Mouse (Mus musculus): ENCODE data around the gene Usp44. TPM values are rescaled to one million over a fixed set of nuclear protein-coding genes. Genes with fewer than 3 reads are reported as not detected.
A peak's percentile ranks its signal among the peaks of the same experiment; 100 is the strongest.

Gene Usp44
- polyA plus RNA-seq, 1 experiment from 2014 or later = 0.95 TPM

- Histone ChIP-seq H3K9me3 (no peaks in the 10 kb centered on the region), H3K9ac (no peak overlapping the region), H3K27ac (no peak overlapping the region), H3K4me3 (no peak overlapping the region), H3K27me3 (no peaks in the 10 kb centered on the region), H3K4me1 (no peaks in the 10 kb centered on the region), H3K36me3 (peaks cover 69% of the 10 kb centered on the region), H3K4me2 (no peak overlapping the region)
- ATAC-seq (ENCODE audit: insufficient number of reproducible peaks, low FRiP score, low TSS enrichment, low read depth) = no peak
- WGBS = 85% methylated on average over 7 of the region's 7 CpGs
Observed at GRCm38 (mm10) chr10:93868401-93868800, 37.0 kb downstream of the Usp44 start.

- H3K27me3 ChIP-seq = no peaks in the 10 kb centered on the region
- H3K4me2 ChIP-seq = no peak overlapping the region
- H3K9ac ChIP-seq = no peak overlapping the region
- ATAC-seq (ENCODE audit: insufficient number of reproducible peaks, low FRiP score, low TSS enrichment, low read depth) = no peak
- H3K4me1 ChIP-seq = no peaks in the 10 kb centered on the region
- no peaks in the 10 kb centered on the region for H3K9me3 ChIP-seq
- WGBS = 72% methylated on average over 4 of the region's 4 CpGs
- H3K36me3 ChIP-seq = peaks cover 72% of the 10 kb centered on the region
- H3K27ac ChIP-seq = no peak overlapping the region
- no peak overlapping the region for H3K4me3 ChIP-seq
Observed at GRCm38 (mm10) chr10:93868886-93869285, 37.5 kb downstream of the Usp44 start.

- H3K4me1 ChIP-seq = no peaks in the 10 kb centered on the region
- 81% methylated on average over 1 of the region's 1 CpGs for WGBS
- H3K9me3 ChIP-seq = no peaks in the 10 kb centered on the region
- peaks cover 45% of the 10 kb centered on the region for H3K36me3 ChIP-seq
- ATAC-seq (ENCODE audit: insufficient number of reproducible peaks, low FRiP score, low TSS enrichment, low read depth) = no peak
- H3K27ac ChIP-seq = no peak overlapping the region
- no peaks in the 10 kb centered on the region for H3K27me3 ChIP-seq
- no peak overlapping the region for H3K9ac ChIP-seq
- no peak overlapping the region for H3K4me3 ChIP-seq
- no peak overlapping the region for H3K4me2 ChIP-seq
Observed at GRCm38 (mm10) chr10:93876772-93877171, 45.4 kb downstream of the Usp44 start.

GRCm38 (mm10) chr10:93878732-93879131 lies 47.4 kb downstream of the Usp44 start:
- 90% methylated on average over 4 of the region's 4 CpGs for WGBS

GRCm38 (mm10) chr10:93881918-93882317 lies 50.6 kb downstream of the Usp44 start:
- H3K27me3 ChIP-seq = no peaks in the 10 kb centered on the region
- no peak overlapping the region for H3K27ac ChIP-seq
- H3K4me1 ChIP-seq = no peaks in the 10 kb centered on the region
- no peak overlapping the region for H3K4me3 ChIP-seq
- no peak overlapping the region for H3K9ac ChIP-seq
- H3K36me3 ChIP-seq = peaks cover 48% of the 10 kb centered on the region
- no peaks in the 10 kb centered on the region for H3K9me3 ChIP-seq
- no peak overlapping the region for H3K4me2 ChIP-seq
- ATAC-seq (ENCODE audit: insufficient number of reproducible peaks, low FRiP score, low TSS enrichment, low read depth) = no peak

More at GRCm38 (mm10) chr10:93878732-93879131, 47.4 kb downstream of the Usp44 start:
- Histone ChIP-seq H3K27ac (no peak overlapping the region), H3K36me3 (peaks cover 38% of the 10 kb centered on the region), H3K9me3 (no peaks in the 10 kb centered on the region), H3K4me1 (no peaks in the 10 kb centered on the region), H3K9ac (no peak overlapping the region), H3K4me2 (no peak overlapping the region), H3K4me3 (no peak overlapping the region), H3K27me3 (no peaks in the 10 kb centered on the region)
- ATAC-seq (ENCODE audit: insufficient number of reproducible peaks, low FRiP score, low TSS enrichment, low read depth) = no peak

GRCm38 (mm10) chr10:93882738-93883364 lies 51.5 kb downstream of the Usp44 start:
- peaks cover 1% of the 10 kb centered on the region for H3K4me1 ChIP-seq
- ATAC-seq (ENCODE audit: insufficient number of reproducible peaks, low FRiP score, low TSS enrichment, low read depth) = no peak
- no peak overlapping the region for H3K4me2 ChIP-seq
- no peak overlapping the region for H3K9ac ChIP-seq
- H3K9me3 ChIP-seq = no peaks in the 10 kb centered on the region
- peaks cover 49% of the 10 kb centered on the region for H3K36me3 ChIP-seq
- 64% methylated on average over 8 of the region's 8 CpGs for WGBS
- H3K27ac ChIP-seq = no peak overlapping the region
- no peak overlapping the region for H3K4me3 ChIP-seq
- H3K27me3 ChIP-seq = no peaks in the 10 kb centered on the region

GRCm38 (mm10) chr10:93885839-93886477 lies 54.6 kb downstream of the Usp44 start:
- Histone ChIP-seq H3K27ac (no peak overlapping the region), H3K9me3 (no peaks in the 10 kb centered on the region), H3K36me3 (peaks cover 33% of the 10 kb centered on the region), H3K9ac (no peak overlapping the region), H3K4me1 (peaks cover 9% of the 10 kb centered on the region), H3K4me3 (no peak overlapping the region), H3K4me2 (no peak overlapping the region), H3K27me3 (no peaks in the 10 kb centered on the region)
- WGBS = 87% methylated on average over 14 of the region's 14 CpGs
- ATAC-seq (ENCODE audit: insufficient number of reproducible peaks, low FRiP score, low TSS enrichment, low read depth) = no peak

- peak overlapping the region; percentile 76 for H3K4me2 ChIP-seq
- peaks cover 9% of the 10 kb centered on the region for H3K4me1 ChIP-seq
- H3K27ac ChIP-seq = no peak overlapping the region
- 16% methylated on average over 10 of the region's 10 CpGs for WGBS
- H3K4me3 ChIP-seq = peak overlapping the region; percentile 82
- no peak for ATAC-seq (ENCODE audit: insufficient number of reproducible peaks, low FRiP score, low TSS enrichment, low read depth)
- no peaks in the 10 kb centered on the region for H3K9me3 ChIP-seq
- H3K36me3 ChIP-seq = peaks cover 30% of the 10 kb centered on the region
- peak overlapping the region; percentile 79 for H3K9ac ChIP-seq
- H3K27me3 ChIP-seq = no peaks in the 10 kb centered on the region
Observed at GRCm38 (mm10) chr10:93888590-93888934, 57.2 kb downstream of the Usp44 start.

- peaks cover 26% of the 10 kb centered on the region for H3K36me3 ChIP-seq
- ATAC-seq (ENCODE audit: insufficient number of reproducible peaks, low FRiP score, low TSS enrichment, low read depth) = peak; percentile 56; the same call in 1 of the 2 replicates
- H3K27me3 ChIP-seq = no peaks in the 10 kb centered on the region
- WGBS = 0% methylated on average over 38 of the region's 38 CpGs
- H3K4me1 ChIP-seq = peaks cover 9% of the 10 kb centered on the region
- H3K4me3 ChIP-seq = peak overlapping the region; percentile 82
- peak overlapping the region; percentile 79 for H3K9ac ChIP-seq
- H3K9me3 ChIP-seq = no peaks in the 10 kb centered on the region
- H3K4me2 ChIP-seq = peak overlapping the region; percentile 76
- H3K27ac ChIP-seq = peak overlapping the region; percentile 92
Observed at GRCm38 (mm10) chr10:93888935-93889578, 57.7 kb downstream of the Usp44 start.

- peak overlapping the region; percentile 79 for H3K9ac ChIP-seq
- peaks cover 9% of the 10 kb centered on the region for H3K4me1 ChIP-seq
- H3K27ac ChIP-seq = peak overlapping the region; percentile 92
- H3K4me2 ChIP-seq = peak overlapping the region; percentile 76
- no peaks in the 10 kb centered on the region for H3K27me3 ChIP-seq
- H3K36me3 ChIP-seq = peaks cover 23% of the 10 kb centered on the region
- under 1% methylated on average over 27 of the region's 30 CpGs for WGBS
- peak overlapping the region; percentile 82 for H3K4me3 ChIP-seq
- ATAC-seq (ENCODE audit: insufficient number of reproducible peaks, low FRiP score, low TSS enrichment, low read depth) = peak; percentile 93
- H3K9me3 ChIP-seq = no peaks in the 10 kb centered on the region
Observed at GRCm38 (mm10) chr10:93889579-93889950, 58.2 kb downstream of the Usp44 start.

GRCm38 (mm10) chr10:93889976-93890375 lies 58.6 kb downstream of the Usp44 start:
- 0 out of 2 replicates have a peak, but pooled peaks have one; percentile 2 for ATAC-seq (ENCODE audit: insufficient number of reproducible peaks, low FRiP score, low TSS enrichment, low read depth)
- H3K9ac ChIP-seq = peak overlapping the region; percentile 79

GRCm38 (mm10) chr10:93890565-93890964 lies 59.2 kb downstream of the Usp44 start:
- Histone ChIP-seq H3K27ac (no peak overlapping the region), H3K9me3 (no peaks in the 10 kb centered on the region), H3K4me1 (peaks cover 9% of the 10 kb centered on the region), H3K9ac (no peak overlapping the region), H3K36me3 (peaks cover 14% of the 10 kb centered on the region), H3K4me2 (peak overlapping the region; percentile 76), H3K4me3 (peak overlapping the region; percentile 82), H3K27me3 (no peaks in the 10 kb centered on the region)
- no peak for ATAC-seq (ENCODE audit: insufficient number of reproducible peaks, low FRiP score, low TSS enrichment, low read depth)
- 69% methylated on average over 4 of the region's 4 CpGs for WGBS

More at GRCm38 (mm10) chr10:93889976-93890375, 58.6 kb downstream of the Usp44 start:
- Histone ChIP-seq H3K27ac (peak overlapping the region; percentile 92), H3K4me2 (peak overlapping the region; percentile 76), H3K4me1 (peaks cover 9% of the 10 kb centered on the region), H3K36me3 (peaks cover 19% of the 10 kb centered on the region), H3K27me3 (no peaks in the 10 kb centered on the region), H3K4me3 (peak overlapping the region; percentile 82), H3K9me3 (no peaks in the 10 kb centered on the region)
- whole genome bisulfite sequencing = under 1% methylated on average over 22 of the region's 22 CpGs

All from limb, embryonic 15.5 days (tissue).